Mouse (Mus musculus) forebrain, embryonic 16.5 days (tissue): ENCODE data around the gene Pakap. TPM values are rescaled to one million over a fixed set of nuclear protein-coding genes. Genes with fewer than 3 reads are reported as not detected.

Experiments
- ATAC-seq: fragments of 200-750 bp; cut with Nextera tagmentation; 2 replicates; pipeline ENCODE4 v1.8.0; 2017; ENCODE audit warnings: mild to moderate bottlenecking, moderate library complexity
- H3K27ac ChIP-seq: fragments of 300-500 bp; sonication (generic); 2 replicates; pipeline ENCODE4 v1.5.1; 2014; ENCODE audit warnings: low read length, control low read depth
- H3K27me3 ChIP-seq: fragments of 300-500 bp; sonication (generic); replicated peaks from 2 replicates; pipeline ENCODE4 v1.6.1; 2014; ENCODE audit warnings: low read length; ENCODE audit not compliant: control insufficient read depth, insufficient read depth
- H3K36me3 ChIP-seq: fragments of 300-500 bp; sonication (generic); 2 replicates; pipeline ENCODE4 v1.6.1; 2014; ENCODE audit not compliant: control insufficient read depth, insufficient read depth
- H3K4me1 ChIP-seq: fragments of 300-500 bp; sonication (generic); replicated peaks from 2 replicates; pipeline ENCODE4 v1.6.1; 2014; ENCODE audit warnings: low read length; ENCODE audit not compliant: control insufficient read depth, insufficient read depth
- H3K4me2 ChIP-seq: fragments of 300-500 bp; sonication (generic); 2 replicates; pipeline ENCODE4 v1.6.1; 2014; ENCODE audit warnings: mild to moderate bottlenecking, low read length, control low read depth
- H3K4me3 ChIP-seq: fragments of 300-500 bp; sonication (generic); replicated peaks from 2 replicates; pipeline ENCODE4 v1.5.1; 2014; ENCODE audit warnings: mild to moderate bottlenecking, low read length, control low read depth
- H3K9ac ChIP-seq: fragments of 300-500 bp; sonication (generic); replicated peaks from 2 replicates; pipeline ENCODE4 v1.6.1; 2014; ENCODE audit warnings: low read depth, low read length, control low read depth
- H3K9me3 ChIP-seq: fragments of 300-500 bp; sonication (generic); 2 replicates; pipeline ENCODE4 v1.6.1; 2016; ENCODE audit warnings: low read length; ENCODE audit not compliant: control insufficient read depth
- WGBS: fragments of 180-500 bp; shearing (Covaris S2); extraction: QIAGEN DNeasy Blood & Tissue Kit; methylation state at CpG from one replicate; pipeline ENCODE4 v1.1.7; 2014; 5-methylcytosine and 5-hydroxymethylcytosine counted together
- polyA plus RNA-seq: library from polyadenylated mRNA; unstranded; fragments of >200 nt; fragmentation: Nextera tagmentation; extraction: Ambion mirVana; gene quantifications from 2 replicates; pipeline ENCODE4 v1.2.1, GENCODE M21; 2015

Gene Pakap
- polyA plus RNA-seq, 1 experiment from 2014 or later = 6.4 TPM

GRCm38 (mm10) chr4:57764926-57765325 lies 196.9 kb downstream of the Pakap start:
- no peaks in the 10 kb centered on the region for H3K27me3 ChIP-seq
- H3K4me2 ChIP-seq = no peak overlapping the region
- H3K36me3 ChIP-seq = no peaks in the 10 kb centered on the region
- ATAC-seq = no peak
- H3K4me3 ChIP-seq = no peak overlapping the region
- no peaks in the 10 kb centered on the region for H3K9me3 ChIP-seq
- no peak overlapping the region for H3K9ac ChIP-seq
- WGBS = 88% methylated on average over 1 of the region's 1 CpGs
- H3K4me1 ChIP-seq = no peaks in the 10 kb centered on the region
- no peak overlapping the region for H3K27ac ChIP-seq

GRCm38 (mm10) chr4:57765806-57766205 lies 197.8 kb downstream of the Pakap start:
- no peak for ATAC-seq
- WGBS = 8% methylated on average over 4 of the region's 4 CpGs

GRCm38 (mm10) chr4:57769007-57769406 lies 201.0 kb downstream of the Pakap start:
- Histone ChIP-seq H3K4me2 (no peak overlapping the region), H3K27ac (no peak overlapping the region), H3K4me1 (no peaks in the 10 kb centered on the region), H3K9me3 (no peaks in the 10 kb centered on the region), H3K4me3 (no peak overlapping the region), H3K36me3 (no peaks in the 10 kb centered on the region), H3K27me3 (no peaks in the 10 kb centered on the region), H3K9ac (no peak overlapping the region)
- ATAC-seq = no peak
- 96% methylated on average over 3 of the region's 3 CpGs for WGBS

More at GRCm38 (mm10) chr4:57765806-57766205, 197.8 kb downstream of the Pakap start:
- no peak overlapping the region for H3K4me3 ChIP-seq
- no peaks in the 10 kb centered on the region for H3K9me3 ChIP-seq
- H3K4me1 ChIP-seq = no peaks in the 10 kb centered on the region
- H3K27ac ChIP-seq = no peak overlapping the region
- H3K36me3 ChIP-seq = no peaks in the 10 kb centered on the region
- H3K27me3 ChIP-seq = no peaks in the 10 kb centered on the region
- no peak overlapping the region for H3K9ac ChIP-seq
- H3K4me2 ChIP-seq = no peak overlapping the region

GRCm38 (mm10) chr4:57770185-57770823 lies 202.3 kb downstream of the Pakap start:
- Histone ChIP-seq H3K36me3 (no peaks in the 10 kb centered on the region), H3K9me3 (no peaks in the 10 kb centered on the region), H3K27ac (no peak overlapping the region), H3K4me3 (no peak overlapping the region), H3K9ac (no peak overlapping the region), H3K4me1 (no peaks in the 10 kb centered on the region), H3K27me3 (no peaks in the 10 kb centered on the region), H3K4me2 (no peak overlapping the region)
- no peak for ATAC-seq
- WGBS = 60% methylated on average over 4 of the region's 4 CpGs

DNA sequence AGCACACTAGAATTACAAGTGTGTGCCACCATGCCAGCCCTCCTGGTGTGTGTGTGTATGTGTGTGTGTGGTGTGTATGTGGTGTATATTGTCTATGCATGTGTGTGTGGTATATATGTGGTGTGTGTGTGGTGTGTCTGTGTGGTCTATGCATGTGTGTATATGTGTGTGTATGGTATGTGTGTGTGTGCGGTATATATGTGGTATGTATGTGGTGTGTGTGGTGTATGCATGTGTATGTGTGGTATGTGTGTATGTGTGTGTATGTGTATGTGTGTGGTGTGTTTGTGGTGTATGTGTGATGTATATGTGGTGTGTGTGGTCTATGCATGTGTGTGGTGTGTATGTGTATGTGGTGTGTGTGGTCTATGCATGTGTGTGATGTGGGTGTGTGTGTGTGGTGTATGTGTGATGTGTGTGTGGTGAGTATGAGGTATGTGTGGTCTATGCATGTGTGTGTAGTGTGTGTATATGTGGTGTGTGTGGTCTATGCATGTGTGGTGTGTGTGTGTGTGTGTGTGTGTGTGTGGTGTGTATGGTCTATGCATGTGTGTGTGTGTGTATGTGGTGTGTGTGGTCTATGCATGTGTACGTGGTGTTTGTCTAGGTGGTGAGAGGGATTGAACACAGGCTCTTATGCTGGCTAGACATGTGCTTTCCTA lies 203.7 kb downstream of the Pakap start:
- WGBS = 92% methylated on average over 2 of the region's 2 CpGs

DNA sequence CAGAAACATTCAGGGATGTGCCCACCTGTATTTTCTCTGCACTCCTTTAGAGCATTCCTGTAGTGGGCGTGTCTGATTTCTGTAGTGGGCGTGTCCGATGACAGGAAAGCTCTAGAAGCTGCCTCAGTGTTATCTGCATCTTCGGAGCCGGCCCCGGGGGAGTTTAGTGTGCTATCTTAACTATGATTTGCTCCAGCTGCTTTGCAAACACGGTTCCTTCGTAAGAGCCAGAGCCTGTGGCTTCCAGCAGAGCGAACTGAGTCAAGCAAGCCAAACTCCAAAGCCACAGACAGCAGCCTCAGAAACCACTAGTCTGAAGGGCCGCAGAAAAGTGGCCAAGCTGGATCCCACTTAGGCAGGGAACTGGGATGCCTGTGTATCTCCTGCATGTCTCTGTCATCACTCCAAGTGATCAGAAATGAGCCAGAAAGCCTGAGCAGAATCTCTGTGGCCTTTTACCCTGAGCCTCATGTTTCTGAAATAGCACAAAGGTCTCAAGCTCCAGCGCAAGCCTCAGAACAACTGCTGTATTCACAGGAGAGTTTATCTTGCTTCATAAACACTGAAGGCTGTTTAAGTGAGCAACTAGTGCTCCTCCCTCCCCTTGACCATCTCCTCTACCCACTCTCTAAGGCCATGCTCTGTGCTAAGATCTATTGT lies 205.0 kb downstream of the Pakap start:
- no peaks in the 10 kb centered on the region for H3K36me3 ChIP-seq
- H3K4me1 ChIP-seq = no peaks in the 10 kb centered on the region
- ATAC-seq = no peak
- H3K9ac ChIP-seq = no peak overlapping the region
- H3K27me3 ChIP-seq = no peaks in the 10 kb centered on the region
- no peak overlapping the region for H3K27ac ChIP-seq
- no peak overlapping the region for H3K4me3 ChIP-seq
- 67% methylated on average over 11 of the region's 11 CpGs for WGBS
- no peak overlapping the region for H3K4me2 ChIP-seq
- H3K9me3 ChIP-seq = no peaks in the 10 kb centered on the region

More for the DNA sequence above, 203.7 kb downstream of the Pakap start:
- no peak for ATAC-seq
- Histone ChIP-seq H3K4me2 (no peak overlapping the region), H3K27me3 (no peaks in the 10 kb centered on the region), H3K9me3 (no peaks in the 10 kb centered on the region), H3K4me3 (no peak overlapping the region), H3K27ac (no peak overlapping the region), H3K9ac (no peak overlapping the region), H3K4me1 (no peaks in the 10 kb centered on the region), H3K36me3 (no peaks in the 10 kb centered on the region)

DNA sequence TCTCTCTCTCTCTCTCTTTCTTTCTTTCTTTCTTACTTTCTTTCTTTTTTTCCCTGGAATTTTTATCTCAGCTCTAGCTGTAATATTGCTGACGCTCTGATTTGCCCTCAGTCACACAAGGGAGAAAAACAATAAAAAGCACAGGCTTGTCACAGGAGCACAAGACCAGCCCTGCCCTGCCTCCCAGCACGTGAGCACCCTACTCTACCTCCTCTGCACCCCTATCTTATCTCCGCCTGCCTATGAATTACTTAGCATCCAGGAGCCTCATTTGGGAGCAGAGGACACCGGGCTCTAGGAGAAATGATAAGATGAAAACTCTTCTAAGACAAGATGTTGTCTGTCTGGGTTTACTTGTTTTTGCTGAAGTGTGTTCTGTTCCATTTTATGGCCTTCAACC lies 206.5 kb downstream of the Pakap start:
- H3K9ac ChIP-seq = no peak overlapping the region
- ATAC-seq = no peak
- H3K36me3 ChIP-seq = no peaks in the 10 kb centered on the region
- H3K4me2 ChIP-seq = no peak overlapping the region
- H3K27me3 ChIP-seq = no peaks in the 10 kb centered on the region
- H3K4me3 ChIP-seq = no peak overlapping the region
- WGBS = 65% methylated on average over 4 of the region's 4 CpGs
- H3K27ac ChIP-seq = no peak overlapping the region
- H3K4me1 ChIP-seq = no peaks in the 10 kb centered on the region
- no peaks in the 10 kb centered on the region for H3K9me3 ChIP-seq

DNA sequence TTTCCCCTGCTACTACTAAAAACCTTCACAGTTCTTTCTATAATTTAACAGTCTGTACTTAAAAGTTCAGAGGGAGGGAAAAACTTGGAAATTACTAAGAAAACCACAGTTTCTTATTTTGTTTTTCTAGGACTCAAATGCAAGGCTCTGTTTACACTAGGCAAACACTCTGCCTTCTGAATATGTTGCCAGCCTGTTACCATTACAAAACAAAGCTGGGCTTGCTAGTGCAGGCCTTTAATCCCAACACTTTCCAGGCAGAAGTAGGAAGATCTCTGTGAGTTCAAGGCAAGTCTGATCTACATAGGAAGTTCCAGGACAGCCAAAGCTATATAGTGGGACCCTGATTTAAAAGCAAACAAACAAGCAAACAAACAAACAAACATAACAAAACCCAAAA lies 207.6 kb downstream of the Pakap start:
- Histone ChIP-seq H3K36me3 (no peaks in the 10 kb centered on the region), H3K4me3 (no peak overlapping the region), H3K27me3 (no peaks in the 10 kb centered on the region), H3K4me2 (no peak overlapping the region), H3K9ac (no peak overlapping the region), H3K27ac (no peak overlapping the region), H3K4me1 (no peaks in the 10 kb centered on the region), H3K9me3 (no peaks in the 10 kb centered on the region)
- ATAC-seq = no peak

DNA sequence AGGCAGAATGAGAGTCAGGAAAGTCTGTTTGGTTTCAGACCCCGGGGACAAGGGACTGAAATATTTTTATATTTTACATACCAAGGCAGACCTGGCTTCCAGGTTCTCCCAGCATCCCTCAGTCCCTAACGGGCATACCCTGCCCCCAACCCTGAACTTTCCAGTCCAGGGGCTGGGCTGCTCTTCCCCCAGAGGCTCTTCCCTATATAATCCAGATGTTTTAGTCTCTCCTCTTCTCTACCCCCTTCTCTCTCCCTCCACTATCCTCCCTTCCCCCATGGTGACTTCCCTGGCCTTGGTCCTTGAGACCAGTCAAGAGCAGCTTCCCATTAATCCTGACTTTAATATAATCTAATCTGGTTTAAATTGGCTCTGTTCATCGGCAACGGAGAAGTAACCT lies 212.4 kb downstream of the Pakap start:
- 0 out of 2 replicates have a peak, but pooled peaks cover 4% of the 10 kb centered on the region for H3K27me3 ChIP-seq
- H3K9ac ChIP-seq = no peak overlapping the region
- WGBS = 24% methylated on average over 4 of the region's 4 CpGs
- ATAC-seq = no peak
- H3K9me3 ChIP-seq = no peaks in the 10 kb centered on the region
- H3K4me3 ChIP-seq = no peak overlapping the region
- no peak overlapping the region for H3K27ac ChIP-seq
- peaks cover 20% of the 10 kb centered on the region for H3K4me1 ChIP-seq
- no peak overlapping the region for H3K4me2 ChIP-seq
- H3K36me3 ChIP-seq = no peaks in the 10 kb centered on the region
